Mouse (Mus musculus) liver, embryonic 14 days (tissue): ENCODE data around the gene Plppr3. TPM values are rescaled to one million over a fixed set of nuclear protein-coding genes. Genes with fewer than 3 reads are reported as not detected.

Experiments
- polyA plus RNA-seq: library from polyadenylated mRNA; depleted of rRNA; stranded (reverse); fragments of >200 nt; gene quantifications from 2 replicates; pipeline ENCODE4 v1.2.3, GENCODE M21; 2012; rRNA removed

Plppr3 gene
- polyA plus RNA-seq, result 6.2 and 6.7 TPM in 2 replicates

DNA sequence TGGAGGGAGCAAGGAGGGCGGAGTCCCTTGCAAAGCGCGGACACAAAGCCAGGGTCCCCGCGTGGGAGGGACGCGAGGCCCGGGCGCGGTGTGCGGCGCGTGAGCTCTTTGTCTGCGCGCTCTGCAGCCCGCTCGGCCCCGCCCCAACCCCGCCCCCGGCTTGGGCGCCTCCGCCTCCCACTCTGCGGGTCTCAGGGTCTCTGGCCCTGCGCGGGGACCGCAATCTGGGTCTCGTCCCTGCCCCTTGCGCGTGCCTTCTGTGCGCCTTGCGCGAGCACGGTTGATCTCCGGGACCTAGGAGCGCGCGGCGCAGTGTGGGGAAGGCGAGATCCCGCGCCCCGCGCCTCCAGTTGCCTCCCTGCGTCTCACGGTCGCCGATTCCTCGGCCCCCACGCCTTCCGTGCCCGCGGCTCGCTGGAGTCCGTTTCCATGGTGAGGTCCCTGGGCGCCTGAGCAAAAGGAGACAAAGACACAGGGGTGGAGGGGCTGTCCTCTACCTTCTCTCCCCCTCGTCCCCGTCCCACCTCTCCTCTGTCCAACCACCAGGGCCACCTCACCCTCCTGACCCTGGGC is at the start of gene Plppr3, which contains the start of gene Prtn3:
Gene Plppr3 (minus strand): TSS at position 345 of the 573 bp plus-strand sequence.
Gene Prtn3 (plus strand): TSS at position 187 of the 573 bp plus-strand sequence.

DNA sequence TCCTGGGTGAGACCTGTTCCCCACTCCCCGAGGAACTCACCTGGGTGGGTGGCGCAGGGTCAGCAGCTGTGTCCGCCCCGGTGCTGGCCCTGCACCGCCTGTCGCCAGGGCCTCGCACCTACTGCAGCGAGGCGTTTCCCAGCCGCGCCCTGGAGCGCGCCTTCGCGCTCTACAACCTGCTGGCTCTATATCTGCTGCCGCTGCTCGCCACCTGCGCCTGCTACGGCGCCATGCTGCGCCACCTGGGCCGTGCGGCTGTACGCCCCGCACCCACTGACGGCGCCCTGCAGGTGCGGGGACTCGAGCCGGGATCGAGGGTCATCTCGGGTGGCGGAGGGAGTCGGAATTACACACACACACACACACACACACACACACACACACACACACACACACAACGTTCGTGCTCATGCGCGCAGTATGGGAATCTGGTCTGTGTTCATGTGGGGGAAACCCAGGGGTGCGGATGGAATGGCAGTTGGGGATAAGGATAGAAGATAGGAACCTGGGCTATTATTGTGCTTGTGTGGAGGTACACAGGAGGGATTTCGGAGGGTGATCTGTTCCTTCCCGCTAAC is 46.6 kb upstream of the Plppr3 start, which contains the start of gene R3hdm4:
Gene R3hdm4 (minus strand): TSS at position 251 of the 578 bp plus-strand sequence.

DNA sequence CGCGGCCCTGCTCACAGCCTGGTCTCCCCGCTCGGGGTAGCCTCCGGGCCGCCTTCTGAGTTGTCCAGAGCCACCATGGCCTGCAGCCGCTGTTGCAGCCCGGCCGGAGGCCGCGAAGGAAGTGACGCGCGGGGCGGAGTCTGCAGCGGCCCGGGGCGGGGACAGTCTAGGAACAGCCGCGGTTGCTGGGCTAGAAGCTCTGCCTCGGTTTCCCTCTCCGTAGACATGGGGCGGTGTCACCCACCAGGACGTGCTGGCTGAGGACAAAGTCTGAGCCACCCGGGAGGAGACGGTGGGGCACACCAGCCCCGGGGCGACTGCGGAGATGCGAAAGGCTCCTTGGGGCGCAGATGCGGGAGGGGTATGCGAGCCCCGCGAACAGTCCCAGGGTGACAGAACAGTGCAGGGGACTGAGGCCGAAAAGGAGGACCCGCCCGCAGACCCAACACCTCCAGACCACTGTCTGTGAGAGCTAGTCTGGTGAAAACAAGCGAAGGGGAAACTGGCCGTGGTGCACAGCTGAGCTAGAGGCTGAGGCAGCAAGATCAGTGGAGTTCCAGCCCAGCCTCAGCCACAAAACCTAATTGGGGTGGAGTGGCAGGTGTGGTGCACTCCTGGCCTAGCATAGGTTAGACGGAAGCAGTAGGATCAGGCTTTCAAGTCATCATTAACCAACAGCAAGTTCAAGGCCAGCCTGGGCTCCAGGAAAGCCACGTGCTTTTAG is 42.5 kb upstream of the Plppr3 start, which contains the start of gene Kiss1r:
Gene Kiss1r (plus strand): TSS at position 164 of the 724 bp plus-strand sequence.

DNA sequence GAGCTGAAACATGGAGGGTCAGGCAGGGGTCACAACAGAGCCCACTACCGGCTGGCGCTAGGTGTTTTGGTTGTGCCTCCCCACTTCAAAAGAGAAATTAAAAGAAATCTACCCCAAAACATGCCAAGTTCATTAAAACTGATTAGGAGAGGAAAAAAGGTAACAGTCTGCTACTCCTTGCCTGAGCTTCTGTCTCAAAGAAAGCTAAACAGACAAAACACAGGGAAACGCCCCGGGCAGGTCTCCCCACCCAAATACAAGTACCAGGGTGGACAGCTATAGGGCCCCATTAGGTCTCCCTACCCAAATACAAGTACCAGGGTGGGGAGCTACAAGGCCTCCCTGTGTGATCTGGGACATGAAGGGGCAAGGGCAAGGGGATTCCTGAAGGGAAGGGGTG is 36.1 kb upstream of the Plppr3 start, which contains the start of gene Gm26602:
Gene Gm26602 (plus strand): TSS at position 301 of the 400 bp plus-strand sequence.

DNA sequence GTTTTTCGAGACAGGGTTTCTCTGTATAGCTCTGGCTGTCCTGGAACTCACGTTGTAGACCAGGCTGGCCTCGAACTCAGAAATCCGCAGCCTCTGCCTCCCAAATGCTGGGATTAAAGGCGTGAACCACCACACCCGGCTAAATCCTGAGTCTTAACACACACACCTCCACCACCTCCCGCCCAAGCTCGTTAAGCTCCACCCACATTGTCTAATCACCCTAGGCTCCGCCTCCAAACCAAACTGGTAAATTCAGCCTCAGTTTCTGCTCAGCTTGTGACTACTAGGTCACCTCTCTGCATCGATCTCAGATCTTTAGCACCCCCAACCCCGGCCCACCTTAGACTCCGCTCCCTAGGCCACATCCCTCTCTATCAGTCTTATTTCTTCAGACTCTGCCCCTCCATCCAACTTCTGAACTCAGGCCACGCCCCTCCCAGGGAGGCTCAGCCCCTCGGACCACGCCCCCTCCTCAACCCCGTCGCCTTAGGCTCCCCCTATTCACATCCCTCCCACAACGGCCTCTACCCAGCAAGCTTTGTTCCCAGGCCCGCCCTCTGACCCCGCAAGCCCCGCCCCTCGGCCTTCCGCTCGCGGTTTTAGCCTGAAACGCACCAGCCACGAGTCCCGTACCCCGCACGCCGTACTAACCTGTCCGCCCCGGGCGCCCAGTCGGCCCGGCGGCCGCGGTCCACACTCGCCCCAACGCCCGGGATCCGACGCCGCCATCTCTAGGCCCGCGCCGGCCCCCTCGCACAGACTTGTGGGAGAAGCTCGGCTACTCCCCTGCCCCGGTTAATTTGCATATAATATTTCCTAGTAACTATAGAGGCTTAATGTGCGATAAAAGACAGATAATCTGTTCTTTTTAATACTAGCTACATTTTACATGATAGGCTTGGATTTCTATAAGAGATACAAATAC is 34.0 kb upstream of the Plppr3 start, which contains the start of gene Med16:
Gene Med16 (minus strand): TSS at position 757 of the 925 bp plus-strand sequence.

DNA sequence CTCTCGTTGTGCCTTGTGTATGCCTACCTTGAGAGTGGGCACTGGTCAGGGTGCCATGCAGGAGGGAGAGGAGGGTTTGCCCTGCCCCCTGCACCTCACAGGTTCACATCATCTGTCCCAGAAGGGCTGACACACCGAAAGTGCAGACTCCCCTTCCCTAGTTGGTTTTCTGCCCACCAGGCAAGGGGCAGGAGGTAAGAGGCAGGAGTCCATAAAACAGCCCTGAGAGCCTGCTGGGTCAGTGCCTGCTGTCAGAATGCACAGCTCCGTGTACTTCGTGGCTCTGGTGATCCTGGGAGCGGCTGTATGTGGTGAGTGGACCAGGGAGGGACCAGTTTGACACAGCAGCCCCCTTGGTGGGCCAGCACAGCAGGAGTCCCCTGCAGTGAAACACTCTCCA is 16.2 kb upstream of the Plppr3 start, which contains the start of gene Cfd:
Gene Cfd (plus strand): TSS at position 184 of the 400 bp plus-strand sequence.

DNA sequence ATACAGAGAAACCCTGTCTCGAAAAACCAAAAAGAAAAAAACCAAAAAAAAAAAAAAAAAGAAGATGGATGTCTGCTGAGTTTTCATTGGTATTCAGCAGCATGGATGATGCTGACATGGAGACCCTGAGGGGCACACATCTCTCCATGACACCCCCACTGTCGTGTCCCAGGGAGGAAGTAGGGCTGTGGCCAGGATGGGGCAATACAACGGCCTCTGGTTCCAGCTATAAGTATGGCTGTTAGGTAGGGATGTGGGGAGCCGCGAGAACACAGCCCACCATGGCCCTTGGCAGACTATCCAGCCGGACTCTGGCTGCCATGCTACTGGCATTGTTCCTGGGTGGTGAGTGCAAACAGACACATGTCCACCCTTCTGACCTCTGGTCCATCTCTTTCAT is 11.6 kb upstream of the Plppr3 start, which contains the start of gene Elane:
Gene Elane (plus strand): TSS at position 194 of the 400 bp plus-strand sequence.

DNA sequence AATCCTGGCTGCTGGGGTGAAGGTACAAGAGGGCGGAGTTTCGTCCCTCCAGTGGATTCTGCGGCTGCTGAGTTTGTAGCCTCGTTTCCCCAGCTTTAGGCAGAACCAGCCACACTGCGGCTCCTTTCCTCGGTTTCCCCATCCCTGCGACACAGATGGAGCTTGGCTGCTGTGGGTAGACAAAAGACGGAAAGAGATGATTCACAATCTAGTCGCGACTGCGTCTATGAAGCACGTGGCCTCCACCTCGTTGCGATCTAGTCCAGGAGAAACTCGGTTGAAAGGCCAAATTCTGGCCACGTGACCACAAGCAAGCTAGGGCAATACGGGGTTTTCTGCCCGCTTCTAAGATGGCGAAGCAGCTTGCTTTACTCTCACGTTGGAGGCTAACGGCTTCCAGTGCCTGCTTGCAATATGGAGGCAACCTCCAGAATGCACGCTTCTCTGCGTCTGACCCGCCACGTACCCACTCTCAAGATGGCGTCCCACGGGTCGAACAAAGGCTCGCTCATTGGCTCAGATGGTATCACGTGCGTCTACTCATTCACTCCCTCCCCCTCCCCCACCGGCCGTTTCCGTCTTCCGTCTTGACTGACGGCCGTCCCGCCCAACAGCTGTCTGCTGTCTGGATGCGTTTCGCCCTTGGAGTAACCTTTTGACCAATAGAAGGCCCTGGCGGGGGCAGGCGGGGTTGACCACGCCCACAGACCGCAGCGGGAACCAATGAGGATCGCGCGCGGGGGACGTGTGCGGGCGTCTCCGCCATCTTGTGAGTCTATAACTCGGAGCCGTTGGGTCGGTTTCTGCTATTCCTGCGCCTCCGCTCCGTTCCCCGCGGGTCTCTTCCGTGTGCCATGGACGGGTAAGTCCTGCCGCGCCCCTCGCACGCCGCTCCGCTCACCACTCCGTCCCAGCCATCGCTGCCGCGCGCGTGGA is 20.3 kb downstream of the Plppr3 start, which contains the start of gene Ptbp1:
Gene Ptbp1 (plus strand): TSS at position 568 of the 936 bp plus-strand sequence.

DNA sequence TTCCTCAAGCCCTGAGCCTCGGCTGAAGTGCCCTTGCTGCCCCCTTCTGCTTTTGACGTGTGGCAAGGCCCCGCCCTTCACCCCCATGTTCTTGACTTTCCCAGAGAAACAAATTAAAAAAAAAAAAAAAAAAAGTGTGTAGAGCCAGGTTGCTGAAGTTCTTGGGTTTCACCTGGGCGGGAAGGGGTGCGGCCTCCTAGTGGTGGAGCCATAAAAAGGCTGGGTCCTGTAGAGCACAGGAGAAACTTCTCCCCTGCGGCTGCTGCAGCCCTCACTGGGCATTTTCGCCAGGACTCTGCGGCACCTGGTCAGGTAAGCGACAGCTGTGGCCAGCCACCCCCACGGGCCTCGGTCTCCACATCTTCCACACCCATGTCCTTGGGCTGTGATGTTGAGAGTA is 53.7 kb downstream of the Plppr3 start, which contains the start of gene Misp:
Gene Misp (plus strand): TSS at position 208 of the 400 bp plus-strand sequence.

Other genes with a start within 250 kb of the Plppr3 start
- 0.12 and 0.34 TPM in 2 replicates for gene Shc2, start 236.7 kb downstream of the Plppr3 start, polyA plus RNA-seq
- not detected in 2 replicates for gene Odf3l2, start 228.9 kb downstream of the Plppr3 start, polyA plus RNA-seq
- gene Madcam1, start 210.1 kb downstream of the Plppr3 start, polyA plus RNA-seq, result 0.15 and 0.27 TPM in 2 replicates
- 13.3 and 13.8 TPM in 2 replicates for gene Tpgs1, start 205.3 kb downstream of the Plppr3 start, polyA plus RNA-seq
- 114 and 122 TPM in 2 replicates for gene Cdc34, start 192.4 kb downstream of the Plppr3 start, polyA plus RNA-seq
- gene Gzmm, start 185.6 kb downstream of the Plppr3 start, polyA plus RNA-seq, result 0.07 and 0.23 TPM in 2 replicates
- gene Bsg, start 170.1 kb downstream of the Plppr3 start, polyA plus RNA-seq, result 516 and 611 TPM in 2 replicates
- gene Hcn2, start 158.0 kb downstream of the Plppr3 start, polyA plus RNA-seq, result 0.07 and 0.08 TPM in 2 replicates
- 15.2 and 16.1 TPM in 2 replicates for gene Polrmt, start 128.1 kb downstream of the Plppr3 start, polyA plus RNA-seq
- gene Fgf22, start 119.6 kb downstream of the Plppr3 start, polyA plus RNA-seq, result not detected in 2 replicates
- 40.0 and 46.4 TPM in 2 replicates for gene Rnf126, start 107.7 kb downstream of the Plppr3 start, polyA plus RNA-seq
- gene Fstl3, start 97.4 kb downstream of the Plppr3 start, polyA plus RNA-seq, result 0.50 and 0.51 TPM in 2 replicates
- gene Prss57, start 83.7 kb downstream of the Plppr3 start, polyA plus RNA-seq, result 1.9 and 3.0 TPM in 2 replicates
- gene Palm, start 81.1 kb downstream of the Plppr3 start, polyA plus RNA-seq, result 3.6 and 3.9 TPM in 2 replicates
- 0.16 TPM in 2 replicates for gene Misp, start 53.6 kb downstream of the Plppr3 start, polyA plus RNA-seq
- 117 and 130 TPM in 2 replicates for gene Ptbp1, start 20.2 kb downstream of the Plppr3 start, polyA plus RNA-seq
- 119 and 171 TPM in 2 replicates for gene Prtn3, start 158 bp downstream of the Plppr3 start, polyA plus RNA-seq
- gene Elane, start 11.6 kb upstream of the Plppr3 start, polyA plus RNA-seq, result 36.8 and 63.1 TPM in 2 replicates
- gene Cfd, start 16.2 kb upstream of the Plppr3 start, polyA plus RNA-seq, result 0.03 TPM in 1 of 2 replicates, not detected in the other
- 11.7 and 12.4 TPM in 2 replicates for gene Med16, start 34.3 kb upstream of the Plppr3 start, polyA plus RNA-seq
- not detected in 2 replicates for gene Gm26602, start 36.2 kb upstream of the Plppr3 start, polyA plus RNA-seq
- 0.23 and 0.24 TPM in 2 replicates for gene Kiss1r, start 42.3 kb upstream of the Plppr3 start, polyA plus RNA-seq
- gene R3hdm4, start 46.6 kb upstream of the Plppr3 start, polyA plus RNA-seq, result 28.2 and 33.7 TPM in 2 replicates
- gene Arid3a, start 52.4 kb upstream of the Plppr3 start, polyA plus RNA-seq, result 4.7 and 5.8 TPM in 2 replicates
- 22.7 and 23.6 TPM in 2 replicates for gene Wdr18, start 85.5 kb upstream of the Plppr3 start, polyA plus RNA-seq
- 0.02 and 0.05 TPM in 2 replicates for gene Grin3b, start 96.1 kb upstream of the Plppr3 start, polyA plus RNA-seq
- 49.9 and 57.6 TPM in 2 replicates for gene Tmem259, start 109.7 kb upstream of the Plppr3 start, polyA plus RNA-seq
- gene Cnn2, start 114.0 kb upstream of the Plppr3 start, polyA plus RNA-seq, result 13.6 and 16.7 TPM in 2 replicates
- 8.8 and 11.5 TPM in 2 replicates for gene Abca7, start 121.9 kb upstream of the Plppr3 start, polyA plus RNA-seq
- gene Arhgap45, start 142.0 kb upstream of the Plppr3 start, polyA plus RNA-seq, result 17.5 and 19.8 TPM in 2 replicates
- 118 and 119 TPM in 2 replicates for gene Polr2e, start 165.2 kb upstream of the Plppr3 start, polyA plus RNA-seq
- gene Gpx4, start 172.5 kb upstream of the Plppr3 start, polyA plus RNA-seq, result 378 and 411 TPM in 2 replicates
- gene Sbno2, start 230.9 kb upstream of the Plppr3 start, polyA plus RNA-seq, result 8.9 and 9.8 TPM in 2 replicates
- gene Stk11, start 241.2 kb upstream of the Plppr3 start, polyA plus RNA-seq, result 88.1 and 91.3 TPM in 2 replicates